ENCODE assay signal across 20 mouse cellular contexts in the genomic region with DNA sequence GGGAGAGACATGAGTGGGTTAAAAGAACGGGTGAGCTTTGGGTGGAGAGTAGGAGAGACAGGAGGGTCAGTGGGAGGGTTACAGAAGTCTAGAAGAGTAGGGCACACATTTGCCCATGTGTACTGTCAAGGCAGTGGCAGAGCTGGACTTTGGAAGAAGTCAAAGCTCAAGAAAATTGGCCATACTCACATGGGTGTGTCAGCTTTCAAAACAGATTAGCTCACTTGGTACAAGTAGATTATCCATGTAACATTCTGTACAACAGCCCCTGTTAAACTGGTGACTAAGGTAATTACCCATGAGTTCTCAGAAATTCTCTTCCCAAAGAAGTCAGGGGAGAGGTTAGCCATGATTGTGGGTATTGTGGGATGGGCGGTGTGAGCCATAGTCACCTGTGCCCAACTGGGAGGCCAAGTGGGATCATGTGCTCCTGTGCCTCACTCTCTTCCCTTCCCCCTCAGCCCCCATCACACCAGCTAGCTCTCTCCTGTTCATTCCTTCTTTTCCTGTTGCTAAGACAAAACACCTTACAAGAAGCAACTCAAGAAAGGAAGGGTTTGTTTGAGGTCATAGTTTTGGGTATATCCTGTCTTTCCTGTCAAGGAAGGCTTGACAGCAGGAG. TPM values are rescaled to one million over a fixed set of nuclear protein-coding genes. Genes with fewer than 3 reads are reported as not detected.
DNase-seq lines count a peak whose midpoint lies in the region; ATAC-seq and TF ChIP-seq lines count a peak whose summit lies in the region.
"Had no signal": no experiment of that assay in that cellular context is flagged by ENCODE, and none has a peak within 500 bp of the region (broad histone marks: within the 10 kb centered on the region; RNA-seq: fewer than 3 reads in every experiment).

No protein-coding gene starts in this region.

- TF ChIP-seq POLR2A in kidney, adult 2 months (IDR thresholded peaks at IDR 0.05; ENCODE audit: low read depth, low read length), result no peak

- no peak for TF ChIP-seq CTCF in kidney, adult 2 months (conservative IDR thresholded peaks at IDR 0.05; ENCODE audit: insufficient read depth, insufficient read length, low read depth, low read length)
- no peak for TF ChIP-seq CTCF in stomach, postnatal 0 days (IDR thresholded peaks at IDR 0.05; ENCODE audit: low read depth)

- no peak overlapping the region for H3K4me3 ChIP-seq in kidney, adult 2 months (ENCODE audit: insufficient read depth, low read depth, low read length)
- no peak overlapping the region for H3K4me3 ChIP-seq in intestine, embryonic 16.5 days (ENCODE audit: low read length)
- H3K4me3 ChIP-seq in stomach, postnatal 0 days (ENCODE audit: low read depth, low read length), result no peak overlapping the region
- H3K4me3 ChIP-seq: embryonic facial prominence, embryonic 13.5 days; forebrain, embryonic 15.5 days; heart, embryonic 12.5 days; hindbrain, embryonic 15.5 days had no signal

- no peaks in the 10 kb centered on the region for H3K4me1 ChIP-seq in kidney, adult 2 months (ENCODE audit: control insufficient read depth, insufficient read depth, low read length)
- H3K4me1 ChIP-seq in intestine, embryonic 16.5 days (ENCODE audit: control insufficient read depth, insufficient read depth, low read length), result peaks cover 17% of the 10 kb centered on the region
- no peaks in the 10 kb centered on the region for H3K4me1 ChIP-seq in stomach, postnatal 0 days (replicated peaks; ENCODE audit: control insufficient read depth, insufficient read depth)
- H3K4me1 ChIP-seq: embryonic facial prominence, embryonic 13.5 days; heart, embryonic 12.5 days; hindbrain, embryonic 15.5 days had no signal

- no peaks in the 10 kb centered on the region for H3K9me3 ChIP-seq in intestine, embryonic 16.5 days (ENCODE audit: control insufficient read depth, low read length)
- no peaks in the 10 kb centered on the region for H3K9me3 ChIP-seq in stomach, postnatal 0 days (ENCODE audit: control insufficient read depth, low read length)
- H3K9me3 ChIP-seq: embryonic facial prominence, embryonic 13.5 days; forebrain, embryonic 15.5 days; heart, embryonic 12.5 days; hindbrain, embryonic 15.5 days had no signal

- whole genome bisulfite sequencing in kidney, adult 2 months, result 75% methylated on average over 2 of the region's 2 CpGs
- WGBS in intestine, embryonic 16.5 days, result 82% methylated on average over 2 of the region's 2 CpGs
- WGBS in stomach, postnatal 0 days, result 80% methylated on average over 2 of the region's 2 CpGs

- TF ChIP-seq EP300 in stomach, postnatal 0 days (optimal IDR thresholded peaks at IDR 0.05), result no peak

- H3K9ac ChIP-seq in intestine, embryonic 16.5 days (ENCODE audit: low read depth, low read length), result no peak overlapping the region
- no peak overlapping the region for H3K9ac ChIP-seq in stomach, postnatal 0 days (ENCODE audit: low read length)
- H3K9ac ChIP-seq: embryonic facial prominence, embryonic 13.5 days; forebrain, embryonic 15.5 days; heart, embryonic 12.5 days; hindbrain, embryonic 15.5 days had no signal

- no peak overlapping the region for H3K27ac ChIP-seq in kidney, adult 2 months (ENCODE audit: insufficient read depth, low read depth, low read length)
- H3K27ac ChIP-seq in intestine, embryonic 16.5 days (ENCODE audit: low read length), result no peak overlapping the region
- no peak overlapping the region; the same call in 1 of the 2 replicates for H3K27ac ChIP-seq in stomach, postnatal 0 days (replicated peaks)
- H3K27ac ChIP-seq: embryonic facial prominence, embryonic 13.5 days; forebrain, embryonic 15.5 days; hindbrain, embryonic 15.5 days had no signal

- ATAC-seq in intestine, embryonic 16.5 days, result peak; percentile 29
- peak; percentile 90 for ATAC-seq in stomach, postnatal 0 days (ENCODE audit: low FRiP score, low TSS enrichment)
- ATAC-seq: activated CD4-positive, CD25-positive, alpha-beta regulatory T cell, adult 4 months; forebrain, embryonic 15.5 days; Patski had no signal

- H3K4me2 ChIP-seq in intestine, embryonic 16.5 days (ENCODE audit: low read depth, low read length), result no peak overlapping the region
- no peak overlapping the region for H3K4me2 ChIP-seq in stomach, postnatal 0 days (replicated peaks; ENCODE audit: low read depth)
- H3K4me2 ChIP-seq: embryonic facial prominence, embryonic 13.5 days; forebrain, embryonic 15.5 days; heart, embryonic 12.5 days; hindbrain, embryonic 15.5 days had no signal

- H3K27me3 ChIP-seq in kidney, adult 2 months (replicated peaks; ENCODE audit: control insufficient read depth, insufficient read depth, low read length), result no peaks in the 10 kb centered on the region
- no peaks in the 10 kb centered on the region for H3K27me3 ChIP-seq in intestine, embryonic 16.5 days (replicated peaks; ENCODE audit: control insufficient read depth, insufficient read depth, low read length)
- no peaks in the 10 kb centered on the region for H3K27me3 ChIP-seq in stomach, postnatal 0 days (ENCODE audit: control insufficient read depth, insufficient read depth, low read length)
- H3K27me3 ChIP-seq: embryonic facial prominence, embryonic 13.5 days; forebrain, embryonic 15.5 days; heart, embryonic 12.5 days; hindbrain, embryonic 15.5 days had no signal

- DNase-seq in kidney, adult 2 months, result peak; percentile 28
- no peak for DNase-seq in kidney, postnatal 10 days
- peak; percentile 29 for DNase-seq in fibroblast of lung, adult 2 months (ENCODE audit: low read depth)
- peak; percentile 63 for DNase-seq in stomach, postnatal 0 days (ENCODE audit: low spot score)
- no peak for DNase-seq in urinary bladder, postnatal 14 days (ENCODE audit: low spot score)
- DNase-seq: adrenal gland, postnatal 14 days; cerebellum, adult 11-12 months; cerebellum, adult 9-10 months; cerebellum, postnatal 25 days; gastrocnemius, postnatal 10 days; heart, postnatal 36 days had no signal

- no peaks in the 10 kb centered on the region for H3K36me3 ChIP-seq in kidney, adult 2 months (ENCODE audit: control insufficient read depth, insufficient read depth, low read length)
- H3K36me3 ChIP-seq in intestine, embryonic 16.5 days (ENCODE audit: control insufficient read depth, insufficient read depth, low read length), result no peaks in the 10 kb centered on the region
- H3K36me3 ChIP-seq in stomach, postnatal 0 days (ENCODE audit: control insufficient read depth, insufficient read depth, low read length), result no peaks in the 10 kb centered on the region
- H3K36me3 ChIP-seq: embryonic facial prominence, embryonic 13.5 days; forebrain, embryonic 15.5 days; heart, embryonic 12.5 days; hindbrain, embryonic 15.5 days had no signal

RNA-seq across cellular contexts. Expression of a gene that starts 14.0 kb away (rescaled TPM):
- polyA plus RNA-seq in kidney, adult 2 months (2012; rRNA removed), result 22.7 and 36.6 TPM in 2 replicates
- 149 and 162 TPM in 2 replicates for polyA plus RNA-seq in intestine, embryonic 16.5 days (2015; fragmentation: Nextera tagmentation; extraction: Ambion mirVana)
- polyA plus RNA-seq in stomach, postnatal 0 days (2015; fragmentation: Nextera tagmentation; extraction: Ambion mirVana), result 631 and 679 TPM in 2 replicates

RNA-seq across cellular contexts. Expression of a gene that starts 26.0 kb away (rescaled TPM):
- polyA plus RNA-seq in kidney, adult 2 months (2012; rRNA removed), result 0.94 and 1.1 TPM in 2 replicates
- 0.62 and 0.98 TPM in 2 replicates for polyA plus RNA-seq in intestine, embryonic 16.5 days (2015; fragmentation: Nextera tagmentation; extraction: Ambion mirVana)
- 0.28 and 0.35 TPM in 2 replicates for polyA plus RNA-seq in stomach, postnatal 0 days (2015; fragmentation: Nextera tagmentation; extraction: Ambion mirVana)
- polyA plus RNA-seq: activated CD4-positive, CD25-positive, alpha-beta regulatory T cell, adult 4 months; embryonic facial prominence, embryonic 13.5 days; Patski had no signal

RNA-seq across cellular contexts. Expression of a gene that starts 32.9 kb away (rescaled TPM):
- polyA plus RNA-seq in kidney, adult 2 months (2012; rRNA removed), result 0.30 TPM in 2 replicates
- polyA plus RNA-seq in intestine, embryonic 16.5 days (2015; fragmentation: Nextera tagmentation; extraction: Ambion mirVana), result 0.66 and 0.81 TPM in 2 replicates
- 0.16 and 0.19 TPM in 2 replicates for polyA plus RNA-seq in stomach, postnatal 0 days (2015; fragmentation: Nextera tagmentation; extraction: Ambion mirVana)
- polyA plus RNA-seq: activated CD4-positive, CD25-positive, alpha-beta regulatory T cell, adult 4 months had no signal

RNA-seq across cellular contexts. Expression of a gene that starts 43.9 kb away (rescaled TPM):
- polyA plus RNA-seq in kidney, adult 2 months (2012; rRNA removed), result 0.16 and 0.39 TPM in 2 replicates
- not detected in 2 replicates for polyA plus RNA-seq in intestine, embryonic 16.5 days (2015; fragmentation: Nextera tagmentation; extraction: Ambion mirVana)
- 0.85 and 1.2 TPM in 2 replicates for polyA plus RNA-seq in stomach, postnatal 0 days (2015; fragmentation: Nextera tagmentation; extraction: Ambion mirVana)
- polyA plus RNA-seq: activated CD4-positive, CD25-positive, alpha-beta regulatory T cell, adult 4 months; cortical plate, adult 2 months; embryonic facial prominence, embryonic 13.5 days; forebrain, embryonic 15.5 days; heart, embryonic 12.5 days; hindbrain, embryonic 11.5 days; hindbrain, embryonic 15.5 days; Patski had no signal

Comparison
In these comparisons a context has a peak if more than half of its experiments do, and no peak if none do; other contexts are left out.
1. DNase-seq: peak in kidney, adult 2 months (single experiment), fibroblast of lung, adult 2 months (single experiment) and stomach, postnatal 0 days (single experiment); none in kidney, postnatal 10 days (single experiment) and urinary bladder, postnatal 14 days (single experiment).